Mouse (Mus musculus) embryonic facial prominence, embryonic 11.5 days (tissue): Measurements from ENCODE around the gene Foxl2. TPM values are rescaled to one million over a fixed set of nuclear protein-coding genes. Genes with fewer than 3 reads are reported as not detected.

Source experiments
- ATAC-seq: fragments of 200-750 bp; cut with Nextera tagmentation; replicated peaks from 2 replicates; pipeline ENCODE4 v1.8.0; 2017; ENCODE audit warnings: low read depth; ENCODE audit not compliant: insufficient number of reproducible peaks, low FRiP score, low TSS enrichment
- DNase-seq: peaks from one replicate; pipeline ENCODE4 v3.0.0-alpha.2; 2015; ENCODE audit warnings: low spot score
- H3K27ac ChIP-seq: fragments of 300-500 bp; sonication (generic); replicated peaks from 2 replicates; pipeline ENCODE4 v1.5.1; 2014; ENCODE audit warnings: mild to moderate bottlenecking, low read depth, low read length, control low read depth
- H3K27me3 ChIP-seq: fragments of 300-500 bp; sonication (generic); 2 replicates; pipeline ENCODE4 v1.6.1; 2014; ENCODE audit warnings: mild to moderate bottlenecking, low read length, moderate library complexity, mixed read lengths; ENCODE audit not compliant: control insufficient read depth, insufficient read depth
- H3K36me3 ChIP-seq: fragments of 300-500 bp; sonication (generic); replicated peaks from 2 replicates; pipeline ENCODE4 v1.6.1; 2014; ENCODE audit warnings: low read depth, mild to moderate bottlenecking, low read length, moderate library complexity, mixed read lengths; ENCODE audit not compliant: control insufficient read depth, insufficient read depth
- H3K4me1 ChIP-seq: fragments of 300-500 bp; sonication (generic); 2 replicates; pipeline ENCODE4 v1.6.1; 2014; ENCODE audit warnings: low read length, mixed read lengths; ENCODE audit not compliant: control insufficient read depth, insufficient read depth
- H3K4me2 ChIP-seq: fragments of 300-500 bp; sonication (generic); 2 replicates; pipeline ENCODE4 v1.6.1; 2014; ENCODE audit warnings: low read depth, mild to moderate bottlenecking, control low read depth, low read length, moderate library complexity
- H3K4me3 ChIP-seq: fragments of 300-500 bp; sonication (generic); 2 replicates; pipeline ENCODE4 v1.5.1; 2014; ENCODE audit warnings: low read depth, low read length, control low read depth
- H3K9ac ChIP-seq: fragments of 300-500 bp; sonication (generic); replicated peaks from 2 replicates; pipeline ENCODE4 v1.6.1; 2014; ENCODE audit warnings: mild to moderate bottlenecking, control low read depth, low read length
- H3K9me3 ChIP-seq: fragments of 300-500 bp; sonication (generic); replicated peaks from 2 replicates; pipeline ENCODE4 v1.6.1; 2016; ENCODE audit warnings: mild to moderate bottlenecking, low read length, inconsistent platforms, mixed read lengths; ENCODE audit not compliant: control insufficient read depth
- WGBS: fragments of 180-500 bp; shearing (Covaris S2); extraction: QIAGEN DNeasy Blood & Tissue Kit; methylation state at CpG from one replicate; pipeline ENCODE4 v1.1.7; 2014; 5-methylcytosine and 5-hydroxymethylcytosine counted together
- polyA plus RNA-seq: library from polyadenylated mRNA; unstranded; fragments of >200 nt; fragmentation: Nextera tagmentation; extraction: Ambion mirVana; gene quantifications from 2 replicates; pipeline ENCODE4 v1.2.1, GENCODE M21; 2014

The Foxl2 gene
- polyA plus RNA-seq, 1 experiment from 2014 or later = 4.9 TPM

- ATAC-seq = no peak
- under 1% methylated on average over 23 of the region's 23 CpGs for WGBS
- peak overlapping the region; percentile 2; the same call in 1 of the 2 replicates for H3K9ac ChIP-seq
- DNase-seq = peak; percentile 43
- H3K4me3 ChIP-seq = peak overlapping the region; percentile 49
- 0 out of 2 replicates have a peak overlapping the region, but pooled peaks have one; percentile 5 for H3K4me2 ChIP-seq
- H3K9me3 ChIP-seq = no peaks in the 10 kb centered on the region
- H3K36me3 ChIP-seq = no peaks in the 10 kb centered on the region
- peaks cover 9% of the 10 kb centered on the region for H3K4me1 ChIP-seq
- H3K27me3 ChIP-seq = peaks cover 68% of the 10 kb centered on the region
- no peak overlapping the region for H3K27ac ChIP-seq
These were observed 2.8 kb downstream of the Foxl2 start for GRCm38 (mm10) chr9:98957751-98958351.

- H3K4me3 ChIP-seq = peak overlapping the region; percentile 7
- H3K36me3 ChIP-seq = no peaks in the 10 kb centered on the region
- H3K4me2 ChIP-seq = no peak overlapping the region
- 1% methylated on average over 6 of the region's 6 CpGs for WGBS
- peaks cover 70% of the 10 kb centered on the region for H3K27me3 ChIP-seq
- ATAC-seq (no peak), DNase-seq (no peak)
- peaks cover 9% of the 10 kb centered on the region for H3K4me1 ChIP-seq
- no peak overlapping the region for H3K27ac ChIP-seq
- no peaks in the 10 kb centered on the region for H3K9me3 ChIP-seq
- H3K9ac ChIP-seq = no peak overlapping the region
These were observed 3.5 kb downstream of the Foxl2 start for GRCm38 (mm10) chr9:98958628-98959027.

GRCm38 (mm10) chr9:98959851-98960250 is 4.8 kb downstream of the Foxl2 start:
- no peaks in the 10 kb centered on the region for H3K9me3 ChIP-seq
- 24% methylated on average over 3 of the region's 3 CpGs for WGBS
- H3K4me2 ChIP-seq = no peak overlapping the region
- peaks cover 7% of the 10 kb centered on the region for H3K4me1 ChIP-seq
- no peaks in the 10 kb centered on the region for H3K36me3 ChIP-seq
- ATAC-seq (no peak), DNase-seq (no peak)
- no peak overlapping the region for H3K27ac ChIP-seq
- no peak overlapping the region for H3K4me3 ChIP-seq
- no peak overlapping the region for H3K9ac ChIP-seq
- peaks cover 69% of the 10 kb centered on the region for H3K27me3 ChIP-seq

- Histone ChIP-seq H3K9me3 (no peaks in the 10 kb centered on the region), H3K27me3 (peaks cover 71% of the 10 kb centered on the region), H3K27ac (no peak overlapping the region), H3K4me3 (no peak overlapping the region), H3K4me2 (no peak overlapping the region), H3K9ac (no peak overlapping the region), H3K36me3 (no peaks in the 10 kb centered on the region), H3K4me1 (peaks cover 3% of the 10 kb centered on the region)
- peak; percentile 35 for DNase-seq
- WGBS = 32% methylated on average over 5 of the region's 5 CpGs
- ATAC-seq = no peak
These were observed 5.3 kb downstream of the Foxl2 start for GRCm38 (mm10) chr9:98960348-98960747.

GRCm38 (mm10) chr9:98961591-98962477 is 6.7 kb downstream of the Foxl2 start:
- Histone ChIP-seq H3K27ac (no peak overlapping the region), H3K27me3 (peaks cover 66% of the 10 kb centered on the region), H3K36me3 (no peaks in the 10 kb centered on the region), H3K4me3 (no peak overlapping the region), H3K9me3 (no peaks in the 10 kb centered on the region), H3K9ac (no peak overlapping the region), H3K4me1 (no peaks in the 10 kb centered on the region; the same call in 1 of the 2 replicates), H3K4me2 (no peak overlapping the region)
- DNase-seq (no peak), ATAC-seq (no peak)
- WGBS = 3% methylated on average over 22 of the region's 22 CpGs

- no peak overlapping the region for H3K4me3 ChIP-seq
- peaks cover 65% of the 10 kb centered on the region for H3K27me3 ChIP-seq
- H3K4me1 ChIP-seq = no peaks in the 10 kb centered on the region; the same call in 1 of the 2 replicates
- DNase-seq (no peak), ATAC-seq (no peak)
- no peak overlapping the region for H3K27ac ChIP-seq
- no peak overlapping the region for H3K9ac ChIP-seq
- H3K9me3 ChIP-seq = no peaks in the 10 kb centered on the region
- H3K4me2 ChIP-seq = no peak overlapping the region
- no peaks in the 10 kb centered on the region for H3K36me3 ChIP-seq
- WGBS = 1% methylated on average over 20 of the region's 20 CpGs
These were observed 7.5 kb downstream of the Foxl2 start for GRCm38 (mm10) chr9:98962478-98963142.

GRCm38 (mm10) chr9:98963661-98964060 is 8.6 kb downstream of the Foxl2 start:
- Histone ChIP-seq H3K4me2 (no peak overlapping the region), H3K9me3 (no peaks in the 10 kb centered on the region), H3K4me1 (no peaks in the 10 kb centered on the region; the same call in 1 of the 2 replicates), H3K4me3 (no peak overlapping the region), H3K27me3 (peaks cover 65% of the 10 kb centered on the region), H3K36me3 (no peaks in the 10 kb centered on the region), H3K9ac (no peak overlapping the region), H3K27ac (no peak overlapping the region)
- ATAC-seq (no peak), DNase-seq (no peak)
- 3% methylated on average over 18 of the region's 18 CpGs for WGBS
